Mouse (Mus musculus): Measurements from ENCODE around the gene Rad9b.

Rad9b gene

DNA sequence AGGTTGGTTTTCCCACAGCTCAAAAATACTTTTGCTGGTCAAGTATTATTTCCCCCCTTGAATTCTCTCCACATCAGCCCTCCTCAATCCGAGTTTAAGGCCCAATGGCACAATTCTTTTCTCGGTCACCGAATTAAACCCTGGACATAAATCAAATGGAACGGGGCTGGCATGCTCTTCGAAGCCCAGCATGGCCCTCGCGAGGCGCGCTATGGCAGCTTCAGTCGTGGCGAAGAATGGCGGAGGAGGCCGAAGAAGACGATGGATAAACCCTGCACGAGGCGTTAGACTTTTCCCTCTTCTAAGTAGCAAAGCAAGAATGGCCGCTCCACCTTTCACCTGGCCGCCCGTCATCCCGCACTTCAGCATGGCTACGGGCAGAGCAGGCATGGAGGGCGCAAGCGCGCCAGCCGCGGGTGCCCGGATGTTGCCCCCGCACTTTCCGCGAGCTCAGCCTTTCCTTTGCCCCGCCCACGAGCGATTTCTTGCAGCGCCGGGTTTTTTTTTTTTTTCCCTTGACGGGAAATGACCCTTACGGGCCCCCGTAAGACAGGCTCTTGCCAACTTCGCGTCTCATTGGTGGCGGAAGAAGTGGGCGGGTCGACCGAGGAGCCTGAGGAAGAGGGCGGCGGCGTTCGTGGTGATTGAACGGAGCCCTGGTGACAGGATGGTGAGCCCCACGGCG is at the start of gene Rad9b, which contains the start of gene Vps29:
Gene Rad9b, minus strand, starts transcription at position 427 of the 685 bp plus-strand sequence.
Gene Vps29, plus strand, starts transcription at position 563 of the 685 bp plus-strand sequence.
- DNase-seq = peak; percentile 100

DNA sequence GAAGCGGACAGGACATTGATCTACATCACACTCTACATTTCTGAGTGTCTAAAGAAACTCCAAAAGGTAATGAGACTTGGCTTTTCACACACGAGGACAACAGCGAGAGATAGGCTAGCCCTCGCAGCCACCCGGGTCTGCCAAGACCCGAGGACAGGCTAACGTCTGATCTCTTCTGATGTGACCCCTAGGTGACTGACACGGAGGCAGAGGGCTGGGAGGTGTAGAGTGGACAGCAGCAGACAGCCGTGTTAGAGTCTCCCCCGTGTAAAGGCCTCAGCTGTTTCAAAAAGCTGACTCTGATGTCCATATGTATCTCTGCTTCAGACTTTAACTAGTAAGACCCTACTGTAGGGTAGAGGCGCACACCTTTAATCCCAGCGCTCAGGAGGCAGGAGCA is 49.3 kb upstream of the Rad9b start:
- no peak for DNase-seq

DNA sequence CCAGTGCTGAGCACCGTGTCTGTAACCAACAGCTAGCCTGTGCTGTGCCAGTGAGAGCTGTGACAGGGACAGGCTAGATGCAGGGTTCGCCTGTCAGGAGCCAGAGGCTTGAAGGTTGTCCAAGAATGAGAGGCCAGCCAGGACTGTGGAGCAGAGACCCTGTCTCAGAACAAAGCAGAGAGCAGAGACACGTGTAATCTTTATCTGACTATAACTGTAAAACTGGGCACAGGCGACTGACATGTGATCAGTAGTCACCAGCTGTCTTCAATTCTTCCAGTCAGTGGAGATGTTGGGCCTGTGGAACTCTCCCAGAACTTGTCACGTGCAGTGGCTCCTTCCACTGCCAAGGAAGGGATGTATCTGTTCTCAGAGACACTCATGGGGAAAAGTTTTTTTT is 48.7 kb upstream of the Rad9b start:
- no peak for DNase-seq

DNA sequence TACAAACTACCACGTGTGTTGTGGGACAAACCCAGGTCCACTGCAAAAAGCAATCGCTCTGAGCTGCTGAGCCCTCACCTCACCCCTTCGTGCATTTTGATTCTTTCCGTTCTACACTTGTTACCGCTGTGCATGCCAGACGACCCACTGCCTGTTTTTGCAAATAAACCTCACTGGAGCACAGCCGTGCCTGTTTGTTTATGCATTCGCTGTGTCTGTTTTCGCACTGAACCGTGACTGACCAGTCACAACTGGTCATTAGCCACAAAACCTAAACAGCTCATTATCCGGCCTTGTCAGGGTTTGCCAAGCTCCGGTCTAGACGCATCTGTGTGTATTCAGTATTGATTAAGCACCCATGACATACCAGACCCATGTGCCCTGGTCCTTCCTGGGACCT is 48.1 kb upstream of the Rad9b start:
- no peak for DNase-seq

DNA sequence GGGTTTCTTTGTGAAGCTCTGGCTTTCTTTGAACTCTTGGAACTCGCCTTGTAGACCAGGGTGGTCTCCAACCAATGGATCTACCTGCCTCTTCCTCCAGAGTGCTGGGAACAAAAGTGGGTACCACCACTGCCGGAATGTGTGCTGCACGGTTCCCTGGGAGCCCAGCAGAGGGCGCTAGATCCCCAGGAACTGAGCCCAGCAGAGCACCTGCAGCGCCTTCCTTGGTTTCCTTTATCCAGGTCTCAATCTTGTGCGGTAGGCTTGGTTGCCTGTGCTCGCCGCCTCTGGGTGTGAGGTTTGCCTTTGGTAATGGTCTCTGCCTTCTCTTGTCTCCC is 47.2 kb upstream of the Rad9b start:
- peak; percentile 73 for DNase-seq

DNA sequence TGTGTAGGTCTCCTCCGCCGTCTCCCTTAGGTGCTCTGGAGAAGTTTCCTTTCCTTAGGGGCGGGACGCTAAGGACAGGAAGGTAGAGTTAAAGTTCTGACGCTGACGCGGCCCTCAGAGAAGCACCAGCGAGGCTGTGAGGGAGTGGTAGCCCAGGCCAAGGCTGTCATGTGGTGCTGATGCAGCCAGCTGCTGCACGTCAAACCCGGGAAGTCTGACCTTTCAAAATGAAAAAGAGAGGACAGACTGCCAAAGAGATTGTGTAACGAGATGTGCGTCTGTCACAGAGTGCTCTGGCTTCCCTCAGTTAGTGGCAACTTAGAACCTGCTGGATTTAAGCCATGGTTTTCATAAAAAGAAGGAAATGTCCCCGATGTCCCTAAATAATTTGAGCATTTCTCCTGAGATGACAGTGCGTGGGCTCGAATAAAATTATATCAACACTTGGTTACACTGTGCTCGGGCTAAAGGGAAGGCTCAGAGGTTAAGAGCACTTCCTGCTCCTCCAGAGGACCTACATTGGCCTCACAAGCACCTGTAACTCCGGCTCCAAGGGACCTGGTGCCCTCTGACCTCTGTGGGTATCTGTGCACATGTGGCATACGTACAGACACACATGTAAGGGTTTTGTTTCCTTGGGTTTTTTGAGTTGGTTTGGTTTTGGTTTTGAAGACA is 46.7 kb upstream of the Rad9b start:
- DNase-seq = peak; percentile 36

DNA sequence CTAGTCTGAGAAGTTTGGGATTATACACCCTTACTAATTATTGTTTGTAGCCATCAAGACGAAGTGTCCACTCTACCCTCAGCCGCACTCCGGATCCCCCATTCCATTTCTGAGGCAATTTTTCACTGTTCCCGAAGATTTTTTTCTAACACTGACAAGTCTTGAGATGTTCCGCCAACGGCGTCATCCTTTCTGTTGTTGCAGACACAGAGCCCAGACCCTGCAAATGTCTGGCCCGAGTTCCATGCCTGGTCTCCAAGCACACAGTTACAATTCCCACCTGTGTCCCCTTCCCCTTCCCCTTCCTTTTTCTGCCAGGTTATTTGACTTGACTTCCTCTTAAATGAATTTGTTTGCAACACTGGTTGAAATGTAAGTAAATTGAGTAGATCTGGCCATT is 45.8 kb upstream of the Rad9b start:
- DNase-seq = no peak

DNA sequence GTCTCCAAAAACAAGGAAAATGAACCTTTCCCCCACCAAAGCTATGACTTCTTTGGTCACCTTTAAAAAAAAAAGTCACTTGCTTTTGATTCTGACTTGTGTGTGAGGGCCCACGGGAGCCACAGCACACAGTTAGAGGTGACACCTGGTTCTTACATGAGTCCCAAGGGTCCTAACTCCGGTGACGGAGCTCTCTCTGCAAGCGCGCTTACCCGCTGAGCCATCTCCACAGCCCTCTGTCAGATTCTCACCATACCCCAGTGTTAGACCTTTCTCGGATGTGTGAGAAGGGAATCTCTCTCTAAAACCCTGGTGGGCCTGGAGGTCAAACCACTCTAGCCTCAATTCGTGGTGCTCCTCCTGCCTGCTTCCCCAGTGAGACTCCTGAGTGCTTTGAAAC is 43.5 kb upstream of the Rad9b start:
- DNase-seq = no peak

DNA sequence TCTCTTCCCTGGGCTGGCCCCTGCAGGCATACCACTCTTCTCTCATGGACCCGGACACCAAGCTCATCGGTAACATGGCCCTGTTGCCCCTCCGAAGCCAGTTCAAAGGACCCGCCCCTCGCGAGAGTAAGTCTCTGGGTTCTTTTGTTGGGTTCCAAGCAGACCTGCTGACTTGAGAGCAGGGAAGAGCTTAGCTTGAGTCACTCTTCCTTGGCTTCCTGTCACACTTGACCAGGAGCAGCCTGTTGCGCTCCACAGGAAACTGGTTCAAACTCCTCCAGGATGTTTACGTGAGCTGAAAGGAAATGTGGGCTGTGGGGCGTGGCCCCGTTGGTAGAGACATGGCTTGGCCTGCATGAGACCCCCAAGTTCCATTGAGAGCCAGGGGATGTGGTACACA is 42.8 kb upstream of the Rad9b start:
- DNase-seq = no peak

DNA sequence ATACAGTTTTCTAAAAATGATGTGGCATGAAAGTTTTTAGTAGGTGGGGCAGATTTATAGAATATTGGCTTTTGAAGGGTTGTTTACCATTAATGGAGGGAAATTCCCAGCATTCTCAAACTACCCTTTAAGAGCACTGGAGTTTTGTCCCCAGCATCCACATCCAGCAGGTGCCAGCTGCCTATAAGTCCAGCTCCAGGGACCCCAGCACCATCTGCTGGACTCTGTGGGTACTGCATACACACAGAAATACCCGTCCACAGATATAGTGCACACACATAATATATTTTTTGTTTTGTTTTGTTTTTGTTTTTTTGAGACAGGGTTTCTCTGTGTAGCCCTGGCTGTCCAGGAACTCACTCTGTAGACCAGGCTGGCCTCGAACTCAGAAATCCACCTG is 39.9 kb upstream of the Rad9b start:
- DNase-seq = peak; percentile 76

DNA sequence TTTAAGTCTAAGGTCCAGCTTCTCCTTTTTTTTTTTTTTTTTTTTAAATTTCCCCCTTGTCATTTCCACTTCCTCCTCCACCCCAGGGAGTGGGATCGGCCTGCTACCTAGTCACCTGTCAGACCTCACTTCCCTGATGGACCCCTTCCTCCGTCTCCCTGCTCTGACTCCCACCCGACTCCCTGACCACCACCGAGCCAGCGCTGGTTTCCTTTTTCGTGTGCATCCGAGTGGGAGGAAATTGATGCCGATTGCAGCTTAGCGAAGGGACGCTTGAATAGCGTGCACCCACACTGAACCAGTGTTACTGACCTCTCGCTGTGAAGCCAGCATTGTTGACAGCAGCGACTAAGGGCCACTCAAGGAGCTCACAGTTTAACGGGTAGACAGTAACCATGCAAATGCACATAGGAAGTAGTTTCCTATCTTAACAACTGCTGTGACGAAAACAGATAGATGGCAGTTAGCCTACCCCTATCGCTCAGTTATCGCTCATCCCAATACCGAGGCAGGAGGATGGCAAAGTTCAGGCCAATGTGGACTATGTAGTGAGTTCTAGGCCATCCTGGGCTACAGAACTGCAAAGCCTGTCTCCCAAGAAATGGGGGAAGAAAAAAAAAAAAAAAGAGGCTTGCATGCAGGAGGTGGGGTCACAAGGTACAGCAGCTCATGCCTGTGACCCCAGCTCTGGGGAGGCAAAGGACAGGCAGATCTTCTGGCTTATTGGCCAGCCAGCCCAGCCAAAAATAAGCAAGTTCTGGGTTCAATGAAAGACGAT is 38.4 kb upstream of the Rad9b start:
- DNase-seq = peak; percentile 22

DNA sequence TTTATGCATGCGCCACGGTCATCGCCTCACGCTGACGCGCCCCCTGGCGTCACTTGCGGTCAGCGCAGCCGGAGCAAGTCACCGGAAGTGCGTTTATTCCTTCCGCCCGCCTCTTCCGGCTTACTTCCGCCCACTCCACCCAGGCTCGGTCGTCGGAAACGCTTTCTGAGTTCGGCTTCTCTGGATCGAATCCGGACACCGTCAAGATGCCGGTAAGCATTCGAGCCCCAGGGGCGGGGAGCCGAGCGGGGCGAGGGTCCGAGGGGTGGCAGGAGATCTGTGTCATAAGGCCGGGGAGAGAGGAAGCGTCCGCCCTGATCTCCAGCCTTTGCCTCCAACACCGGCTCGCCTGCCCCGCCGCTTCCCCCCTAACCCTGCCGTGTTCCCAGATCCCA is 37.8 kb upstream of the Rad9b start, which contains the start of gene Arpc3:
Gene Arpc3, plus strand, starts transcription at position 93 of the 395 bp plus-strand sequence.
- DNase-seq = peak; percentile 94

DNA sequence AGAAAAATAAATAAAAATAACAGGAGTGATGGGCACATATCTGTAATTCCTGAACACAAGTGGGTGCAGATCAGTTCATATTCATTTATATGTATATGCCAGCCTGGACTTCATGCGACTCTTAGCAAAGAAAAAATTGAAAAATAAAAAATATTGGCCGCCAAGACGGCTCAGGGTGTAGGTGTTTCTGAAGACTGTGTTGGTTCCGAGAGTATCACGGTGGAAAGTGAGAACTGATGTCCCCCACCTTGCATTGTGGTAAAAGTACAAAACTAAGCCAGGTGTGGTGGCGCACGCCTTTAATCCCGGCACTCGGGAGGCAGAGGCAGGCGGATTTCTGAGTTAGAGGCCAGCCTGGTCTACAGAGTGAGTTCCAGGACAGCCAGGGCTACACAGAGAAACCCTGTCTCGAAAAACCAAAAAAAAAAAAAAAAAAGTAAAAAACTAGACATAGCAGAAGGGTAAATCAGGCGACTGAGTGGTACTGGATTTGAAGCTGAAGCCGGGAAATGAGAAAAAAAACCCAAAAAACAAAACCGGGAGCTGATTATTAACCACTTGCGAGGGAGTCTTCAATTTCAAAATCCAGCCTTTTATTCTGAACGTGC is 37.2 kb upstream of the Rad9b start:
- no peak for DNase-seq

DNA sequence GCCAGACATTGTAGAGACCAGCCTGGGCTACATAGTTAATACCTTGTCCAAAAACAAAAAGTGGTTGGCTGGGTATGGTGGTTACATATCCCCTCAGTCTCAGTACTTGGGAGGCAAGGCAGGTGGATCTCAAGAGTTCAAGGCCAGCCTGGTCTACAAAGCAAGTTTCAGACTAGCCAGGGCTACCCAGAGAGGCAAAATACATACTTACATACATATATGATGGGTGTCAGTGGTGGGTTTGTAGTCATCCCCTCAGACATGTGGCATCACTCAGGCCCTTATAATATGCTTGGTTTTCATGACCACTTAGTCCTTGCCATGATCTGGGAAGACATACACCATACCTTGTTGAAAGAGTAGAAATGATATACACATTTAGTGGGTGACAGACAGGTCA is 36.6 kb upstream of the Rad9b start:
- no peak for DNase-seq

DNA sequence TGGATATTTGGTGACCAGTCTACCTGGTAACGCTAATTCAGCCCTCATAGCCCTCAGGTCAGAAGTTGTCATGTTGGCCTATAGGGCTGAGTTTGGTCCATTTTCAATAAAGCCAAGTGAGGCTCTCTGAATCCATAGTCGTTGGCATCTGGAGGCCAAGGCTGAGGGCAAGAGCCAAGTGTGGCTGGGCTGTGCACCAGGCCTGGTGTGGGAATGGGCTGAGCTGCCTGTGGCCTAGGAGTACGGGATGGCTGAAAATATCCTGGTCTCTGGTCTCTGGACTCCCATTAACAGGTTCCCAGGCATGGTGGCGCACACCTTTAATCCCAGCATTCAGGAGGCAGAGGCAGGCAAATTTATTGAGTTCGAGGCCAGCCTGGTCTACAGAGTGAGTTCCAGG is 36.0 kb upstream of the Rad9b start:
- no peak for DNase-seq

DNA sequence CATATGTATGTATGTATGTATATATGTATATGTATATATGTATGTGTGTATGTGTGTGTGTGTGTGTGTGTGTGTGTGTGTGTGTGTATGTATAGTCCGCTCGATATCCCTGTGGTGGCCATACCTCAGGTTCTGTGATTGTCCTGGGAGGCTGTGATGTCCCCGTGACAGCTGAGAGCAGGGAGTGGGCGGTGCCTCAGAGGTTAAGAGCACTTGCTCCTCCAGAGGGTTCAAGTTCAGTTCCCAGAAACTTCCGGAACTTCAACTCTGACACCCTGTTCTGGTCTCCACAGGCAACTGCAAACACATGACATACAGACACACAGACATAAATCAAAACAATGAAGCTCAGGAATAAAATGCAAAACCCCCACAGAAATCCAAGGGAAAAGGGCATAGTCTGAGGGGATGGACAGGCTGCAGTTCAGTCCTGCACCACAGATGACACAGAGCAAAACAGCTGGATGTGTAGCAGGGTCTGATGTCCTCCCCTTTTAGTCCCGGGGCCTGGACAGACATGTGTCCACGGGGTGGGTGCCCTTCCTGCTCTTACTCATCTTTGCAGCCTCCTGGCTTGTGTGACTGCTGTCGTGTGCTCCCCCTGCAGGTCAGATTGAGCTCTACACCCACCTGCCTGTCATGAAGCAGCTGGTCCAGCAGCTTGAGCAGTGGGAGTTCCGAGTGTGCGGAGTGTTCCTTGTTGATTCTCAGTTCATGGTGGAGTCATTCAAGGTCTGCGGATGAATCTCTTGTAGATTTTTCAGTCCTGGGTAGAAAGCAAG is 25.5 kb upstream of the Rad9b start:
- DNase-seq = peak; percentile 76

DNA sequence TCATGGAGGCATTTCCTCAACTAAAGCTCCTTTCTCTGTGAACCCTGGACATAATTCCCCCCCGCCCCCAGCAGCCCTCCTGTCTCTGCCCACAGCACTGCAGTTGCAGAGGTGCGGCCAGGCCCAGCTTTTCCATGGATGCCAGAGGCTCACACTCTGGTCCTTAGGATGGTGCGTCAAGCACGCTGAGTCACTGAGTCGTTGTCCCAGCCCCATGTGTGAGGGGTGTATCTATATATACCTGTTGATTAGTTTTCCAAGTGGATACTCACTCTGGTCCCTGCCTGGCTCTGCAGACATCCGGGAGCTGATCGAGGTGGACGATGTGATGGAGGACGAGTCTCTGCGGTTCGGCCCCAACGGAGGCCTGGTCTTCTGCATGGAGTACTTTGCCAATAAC is 24.1 kb upstream of the Rad9b start:
- DNase-seq = no peak

DNA sequence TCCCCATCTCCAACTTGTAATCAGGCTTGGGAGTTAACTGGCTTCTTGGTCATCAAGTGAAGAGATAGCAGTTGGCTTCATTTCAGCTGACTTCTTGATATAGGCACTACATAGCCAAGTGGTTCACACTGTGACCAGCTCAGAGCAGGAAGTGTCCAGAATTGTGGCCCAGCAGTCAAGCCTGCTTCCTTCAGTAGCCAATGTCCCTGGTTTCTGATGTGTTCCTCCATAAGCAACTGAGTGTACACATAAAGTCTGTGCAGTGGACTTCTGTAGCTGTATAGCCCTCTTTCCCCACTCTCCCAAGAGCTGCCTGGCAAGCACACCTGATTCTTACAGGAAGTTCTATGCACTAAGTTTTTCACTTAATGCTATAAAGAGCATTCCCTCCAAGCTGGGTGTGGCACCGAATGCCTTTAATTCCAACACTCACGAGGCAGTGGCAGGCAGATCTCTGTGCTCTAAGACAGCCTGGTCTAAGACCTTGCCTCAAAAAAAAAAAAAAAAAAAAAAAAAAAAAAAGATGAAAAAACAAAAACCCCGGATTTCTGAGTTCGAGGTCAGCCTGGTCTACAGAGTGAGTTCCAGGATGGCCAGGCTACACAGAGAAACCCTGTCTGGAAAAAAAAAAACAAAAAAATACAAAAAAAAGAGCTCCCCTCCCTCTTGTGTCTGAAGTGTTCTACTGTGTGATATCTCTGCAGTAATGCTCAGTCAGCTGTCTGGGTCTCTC is 23.2 kb upstream of the Rad9b start:
- DNase-seq = no peak

DNA sequence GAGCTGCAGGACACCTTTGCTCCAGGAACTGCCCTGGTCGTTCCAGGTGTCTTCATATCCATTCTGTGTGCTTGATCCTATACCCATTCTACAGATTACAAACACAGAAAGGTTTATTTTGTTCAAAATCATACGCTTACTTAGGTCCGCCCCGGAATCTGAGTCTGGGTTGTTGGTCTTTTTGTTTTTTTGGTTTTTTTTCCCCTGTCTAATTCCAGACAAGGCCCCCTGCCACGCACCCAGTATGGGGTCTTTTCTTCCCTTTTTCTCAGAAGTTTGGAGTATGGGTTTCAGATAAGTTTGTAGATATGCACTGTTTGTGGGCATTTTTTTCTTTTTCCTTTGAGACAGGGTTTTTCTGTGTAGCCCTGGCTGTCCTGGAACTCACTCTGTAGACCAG is 18.8 kb upstream of the Rad9b start:
- no peak for DNase-seq

DNA sequence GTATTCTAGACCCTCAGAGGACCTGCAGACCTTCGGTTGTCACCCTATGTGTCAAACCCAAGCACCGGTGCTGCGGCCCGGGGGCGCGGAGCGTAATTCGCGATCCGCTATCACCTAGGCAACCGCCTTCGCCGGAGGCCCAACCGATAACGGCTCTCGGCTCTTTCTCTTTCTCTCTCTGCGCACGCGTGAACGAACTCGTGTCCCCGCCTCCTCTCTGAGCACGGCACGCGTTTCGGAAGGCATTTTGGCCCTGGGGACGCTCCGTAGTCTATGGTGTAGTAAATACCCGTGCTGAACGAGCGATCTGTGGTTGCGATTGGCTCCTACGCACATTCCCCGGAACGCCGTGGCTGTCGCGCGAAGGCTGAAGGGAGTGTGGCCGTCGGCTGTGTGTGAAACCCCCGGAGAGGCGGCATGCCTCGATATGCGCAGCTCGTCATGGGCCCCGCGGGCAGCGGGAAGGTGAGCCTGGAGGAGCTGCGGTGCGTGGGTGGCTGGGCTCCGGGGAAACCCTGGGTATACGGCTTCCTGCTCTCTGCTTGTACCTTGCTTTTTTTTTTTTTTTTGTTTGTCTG is 18.2 kb upstream of the Rad9b start, which contains the start of gene Fam216a:
Gene Fam216a, minus strand, starts transcription at position 173 of the 578 bp plus-strand sequence.
- DNase-seq = peak; percentile 99

DNA sequence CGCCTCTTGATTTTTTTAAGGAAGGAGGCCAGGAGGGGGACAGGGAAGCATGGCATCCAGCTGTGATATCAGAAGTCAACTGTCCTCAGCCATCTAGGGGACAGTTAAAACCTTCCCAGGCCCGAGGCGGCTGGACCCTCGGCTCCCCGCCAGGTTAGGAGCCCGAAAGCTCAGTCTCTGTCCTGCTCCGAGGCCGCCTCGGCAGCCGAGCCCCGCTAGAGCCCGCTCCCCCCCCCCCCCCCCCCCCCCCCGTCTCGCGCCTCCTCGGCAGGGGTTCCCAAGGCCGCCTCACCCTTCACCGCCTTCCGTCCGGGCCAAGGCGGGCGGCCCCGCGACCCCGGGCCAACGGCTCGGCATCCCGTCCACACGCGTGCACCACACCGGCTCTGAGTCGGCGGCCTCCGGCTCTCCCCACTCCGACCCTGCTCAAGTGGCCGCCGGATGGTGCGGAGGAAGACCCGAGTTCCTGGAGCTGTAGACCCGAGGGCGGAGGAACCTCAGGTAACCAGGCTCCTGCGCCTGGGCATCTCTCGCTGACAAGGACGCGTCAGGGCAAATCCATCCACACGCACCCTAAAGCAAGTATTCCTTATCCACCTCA is 17.7 kb upstream of the Rad9b start, which contains the start of gene Gpn3:
Gene Gpn3, plus strand, starts transcription at position 286 of the 601 bp plus-strand sequence.
- DNase-seq = peak; percentile 57

Data from right cerebral cortex, postnatal 14 days (tissue).